Mouse (Mus musculus): ENCODE results near the gene Tmem87b. TPM values are rescaled to one million over a fixed set of nuclear protein-coding genes. Genes with fewer than 3 reads are reported as not detected.

Tmem87b gene
- polyA plus RNA-seq (2012; rRNA removed) = 3.2 and 4.3 TPM in 2 replicates

GRCm38 (mm10) chr2:128817786-128818681, at the start of gene Tmem87b:
TSS of gene Tmem87b (plus strand) at chr2:128818118.

GRCm38 (mm10) chr2:128862636-128863035, 44.7 kb downstream of the Tmem87b start, which contains the start of gene Fbln7:
TSS of gene Fbln7 (plus strand) at chr2:128862981.

Other genes starting within 250 kb of the Tmem87b start
- not detected in 2 replicates for gene Spdye4c, start 226.9 kb upstream of the Tmem87b start, polyA plus RNA-seq (2012; rRNA removed)
- 12.0 and 17.3 TPM in 2 replicates for gene Anapc1, start 130.7 kb upstream of the Tmem87b start, polyA plus RNA-seq (2012; rRNA removed)
- 0.46 and 0.80 TPM in 2 replicates for gene Mertk, start 119.2 kb upstream of the Tmem87b start, polyA plus RNA-seq (2012; rRNA removed)
- 2.7 and 3.1 TPM in 2 replicates for gene Fbln7, start 44.9 kb downstream of the Tmem87b start, polyA plus RNA-seq (2012; rRNA removed)
- 0.13 and 0.32 TPM in 2 replicates for gene Zc3h8, start 126.0 kb downstream of the Tmem87b start, polyA plus RNA-seq (2012; rRNA removed)
- gene Zc3h6, start 149.3 kb downstream of the Tmem87b start, polyA plus RNA-seq (2012; rRNA removed) = 0.42 and 0.48 TPM in 2 replicates
- 1.2 and 1.3 TPM in 2 replicates for gene Gm10762, start 149.6 kb downstream of the Tmem87b start, polyA plus RNA-seq (2012; rRNA removed)
- gene Vinac1, start 230.1 kb downstream of the Tmem87b start, polyA plus RNA-seq (2012; rRNA removed) = 0.02 and 0.09 TPM in 2 replicates
- 2.6 and 2.7 TPM in 2 replicates for gene Ttl, start 247.8 kb downstream of the Tmem87b start, polyA plus RNA-seq (2012; rRNA removed)

All from stomach, adult 2 months (tissue).